Mouse (Mus musculus) hindbrain, embryonic 13.5 days (tissue): ENCODE measurements around the gene Foxp1. TPM values are rescaled to one million over a fixed set of nuclear protein-coding genes. Genes with fewer than 3 reads are reported as not detected.

Experiments
- ATAC-seq: fragments of 200-750 bp; cut with Nextera tagmentation; 2 replicates; pipeline ENCODE4 v1.8.0; 2017; ENCODE audit warnings: moderate TSS enrichment; ENCODE audit not compliant: low FRiP score
- H3K27ac ChIP-seq: fragments of 300-500 bp; sonication (generic); 2 replicates; pipeline ENCODE4 v1.5.1; 2015; ENCODE audit warnings: inconsistent platforms, mild to moderate bottlenecking, moderate library complexity
- H3K27me3 ChIP-seq: fragments of 300-500 bp; sonication (generic); 2 replicates; pipeline ENCODE4 v1.6.1; 2015; ENCODE audit warnings: mild to moderate bottlenecking, inconsistent platforms
- H3K36me3 ChIP-seq: fragments of 300-500 bp; sonication (generic); 2 replicates; pipeline ENCODE4 v1.6.1; 2015; ENCODE audit warnings: mild to moderate bottlenecking, inconsistent platforms
- H3K4me1 ChIP-seq: fragments of 300-500 bp; sonication (generic); replicated peaks from 2 replicates; pipeline ENCODE4 v1.6.1; 2015; ENCODE audit warnings: inconsistent platforms
- H3K4me2 ChIP-seq: fragments of 300-500 bp; sonication (generic); 2 replicates; pipeline ENCODE4 v1.6.1; 2015; ENCODE audit warnings: inconsistent platforms, mild to moderate bottlenecking, moderate library complexity
- H3K4me3 ChIP-seq: fragments of 300-500 bp; sonication (generic); 2 replicates; pipeline ENCODE4 v1.5.1; 2015; ENCODE audit warnings: mild to moderate bottlenecking, inconsistent platforms
- H3K9ac ChIP-seq: fragments of 300-500 bp; sonication (generic); 2 replicates; pipeline ENCODE4 v1.6.1; 2015; ENCODE audit warnings: mild to moderate bottlenecking, inconsistent platforms
- H3K9me3 ChIP-seq: fragments of 300-500 bp; sonication (generic); 2 replicates; pipeline ENCODE4 v1.6.1; 2016; ENCODE audit warnings: inconsistent platforms
- WGBS: fragments of 180-500 bp; shearing (Covaris S2); methylation state at CpG from one replicate; pipeline ENCODE4 v1.1.7; 2015; 5-methylcytosine and 5-hydroxymethylcytosine counted together
- polyA plus RNA-seq: library from polyadenylated mRNA; unstranded; fragments of >200 nt; fragmentation: Nextera tagmentation; extraction: Ambion mirVana; gene quantifications from 2 replicates; pipeline ENCODE4 v1.2.1, GENCODE M21; 2015

Gene Foxp1
- polyA plus RNA-seq, 1 experiment from 2014 or later: 64.7 TPM

DNA sequence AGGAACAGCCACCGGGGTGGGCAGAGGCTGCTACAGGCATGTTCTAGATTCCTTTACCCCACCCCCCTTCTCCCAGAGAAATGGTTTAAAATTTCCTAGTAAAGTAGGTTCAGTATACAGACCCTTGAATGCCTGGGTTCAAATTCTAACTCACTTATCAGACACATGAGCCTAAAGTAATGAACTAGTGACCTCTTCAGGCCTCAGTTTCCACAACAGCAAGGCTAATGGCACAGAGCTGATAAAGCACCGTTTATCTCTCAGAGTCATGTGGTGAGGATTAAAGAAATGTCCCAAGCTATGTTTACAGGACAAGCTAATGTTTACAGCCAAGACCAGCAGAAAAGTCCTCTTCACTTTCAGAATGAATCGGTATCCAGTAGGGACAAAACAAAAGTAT is 29.6 kb downstream of the Foxp1 start:
- no peak overlapping the region for H3K4me2 ChIP-seq
- H3K27me3 ChIP-seq: peaks cover 14% of the 10 kb centered on the region; the same call in 1 of the 2 replicates
- H3K4me1 ChIP-seq: no peaks in the 10 kb centered on the region
- 50% methylated on average over 3 of the region's 3 CpGs for WGBS
- no peak overlapping the region for H3K9ac ChIP-seq
- no peak for ATAC-seq
- H3K9me3 ChIP-seq: no peaks in the 10 kb centered on the region
- no peak overlapping the region for H3K4me3 ChIP-seq
- H3K27ac ChIP-seq: no peak overlapping the region
- H3K36me3 ChIP-seq: no peaks in the 10 kb centered on the region

DNA sequence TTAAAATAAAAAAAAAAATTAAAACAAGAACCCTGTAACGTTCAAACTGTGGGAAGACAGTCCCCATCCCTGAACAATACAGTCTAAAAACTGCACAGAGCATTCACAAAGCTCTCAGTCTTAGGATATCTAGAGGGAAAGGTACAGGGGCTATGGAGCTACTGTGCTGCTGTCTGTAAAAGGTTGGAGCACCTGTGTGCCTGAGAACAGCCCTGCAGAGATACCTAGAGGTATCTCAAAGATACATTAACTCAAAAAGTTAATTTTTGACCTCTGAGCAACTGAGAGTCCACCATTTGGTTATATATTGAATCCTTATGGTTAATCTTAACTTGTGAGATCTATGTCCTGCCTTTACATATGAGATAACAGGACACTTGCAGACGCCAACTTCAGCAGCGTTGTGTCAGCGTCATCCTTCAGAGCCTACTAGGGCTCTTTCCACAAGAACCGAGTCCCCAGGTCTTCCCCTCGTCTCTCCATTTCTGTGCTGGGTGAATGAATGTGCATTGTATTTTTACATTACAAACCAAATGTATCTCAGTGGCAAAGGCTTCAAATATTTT is 30.5 kb downstream of the Foxp1 start:
- Histone ChIP-seq H3K9ac (no peak overlapping the region), H3K36me3 (no peaks in the 10 kb centered on the region), H3K4me2 (no peak overlapping the region), H3K27ac (no peak overlapping the region), H3K27me3 (peaks cover 14% of the 10 kb centered on the region; the same call in 1 of the 2 replicates), H3K4me3 (no peak overlapping the region), H3K4me1 (no peaks in the 10 kb centered on the region), H3K9me3 (no peaks in the 10 kb centered on the region)
- no peak for ATAC-seq
- WGBS: 87% methylated on average over 6 of the region's 6 CpGs

DNA sequence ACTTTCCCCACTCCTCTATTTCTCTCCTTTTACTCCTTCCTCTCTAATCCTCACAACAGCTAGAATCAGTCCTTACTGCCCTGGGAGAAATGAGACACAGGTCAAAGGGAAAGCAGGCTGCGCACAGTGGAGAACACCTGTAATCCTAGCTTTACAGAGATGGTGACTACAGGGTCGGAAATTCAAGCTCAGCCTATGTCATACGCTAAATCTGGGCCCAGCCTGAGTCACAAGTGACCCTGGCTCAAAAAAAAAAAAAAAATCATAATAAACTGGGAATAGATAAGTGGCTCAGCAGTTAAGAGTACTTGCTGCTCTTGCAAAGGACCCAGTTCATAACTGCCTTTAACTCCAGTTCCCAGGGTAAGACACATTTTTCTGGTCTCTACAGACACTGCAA is 31.4 kb downstream of the Foxp1 start:
- Histone ChIP-seq H3K4me1 (peaks cover 2% of the 10 kb centered on the region), H3K36me3 (no peaks in the 10 kb centered on the region)

DNA sequence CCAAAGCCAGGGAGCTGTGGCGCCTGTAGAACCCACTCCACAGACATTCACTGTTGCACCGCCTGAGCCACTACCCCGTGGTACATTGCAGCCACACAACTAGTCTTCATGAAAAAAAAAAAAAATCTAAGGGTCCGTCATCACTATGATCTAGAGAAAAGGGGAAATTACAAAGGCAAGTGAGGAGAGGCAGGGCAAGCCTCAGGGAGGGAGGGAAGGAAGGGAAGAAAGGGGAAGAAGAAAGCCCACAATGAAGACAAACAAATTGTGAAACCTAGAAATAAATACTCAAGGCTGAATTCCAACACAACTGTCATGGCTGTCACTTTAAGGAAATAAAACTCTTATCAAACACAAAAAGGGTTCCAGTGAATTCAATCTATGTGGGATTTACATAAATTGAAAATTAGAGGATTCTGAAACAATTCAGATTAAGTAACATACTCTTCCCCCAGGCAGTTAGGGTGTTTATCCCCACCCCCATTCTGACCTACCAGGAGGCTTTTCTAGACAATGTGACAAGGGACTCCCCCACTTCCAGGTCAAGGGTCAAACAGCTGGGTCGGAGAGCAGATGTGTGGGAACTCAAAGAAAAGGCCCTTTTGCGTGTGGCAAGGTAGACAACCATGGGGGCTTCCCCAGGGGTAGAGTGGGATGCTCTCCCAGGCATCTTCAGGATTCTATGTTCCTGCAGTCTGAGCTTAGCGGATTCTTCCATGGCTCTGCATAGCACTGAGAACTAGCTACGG is 32.4 kb downstream of the Foxp1 start:
- Histone ChIP-seq H3K27me3 (peaks cover 14% of the 10 kb centered on the region; the same call in 1 of the 2 replicates), H3K4me2 (no peak overlapping the region), H3K9ac (no peak overlapping the region), H3K27ac (no peak overlapping the region), H3K4me3 (no peak overlapping the region), H3K4me1 (peaks cover 13% of the 10 kb centered on the region), H3K36me3 (no peaks in the 10 kb centered on the region), H3K9me3 (no peaks in the 10 kb centered on the region)
- WGBS: 71% methylated on average over 8 of the region's 8 CpGs
- ATAC-seq: no peak

More for the DNA sequence above, 31.4 kb downstream of the Foxp1 start:
- H3K9me3 ChIP-seq: no peaks in the 10 kb centered on the region
- no peak overlapping the region for H3K27ac ChIP-seq
- no peak for ATAC-seq
- no peak overlapping the region for H3K9ac ChIP-seq
- H3K4me3 ChIP-seq: no peak overlapping the region
- WGBS: 85% methylated on average over 3 of the region's 3 CpGs
- H3K4me2 ChIP-seq: no peak overlapping the region
- peaks cover 14% of the 10 kb centered on the region; the same call in 1 of the 2 replicates for H3K27me3 ChIP-seq

DNA sequence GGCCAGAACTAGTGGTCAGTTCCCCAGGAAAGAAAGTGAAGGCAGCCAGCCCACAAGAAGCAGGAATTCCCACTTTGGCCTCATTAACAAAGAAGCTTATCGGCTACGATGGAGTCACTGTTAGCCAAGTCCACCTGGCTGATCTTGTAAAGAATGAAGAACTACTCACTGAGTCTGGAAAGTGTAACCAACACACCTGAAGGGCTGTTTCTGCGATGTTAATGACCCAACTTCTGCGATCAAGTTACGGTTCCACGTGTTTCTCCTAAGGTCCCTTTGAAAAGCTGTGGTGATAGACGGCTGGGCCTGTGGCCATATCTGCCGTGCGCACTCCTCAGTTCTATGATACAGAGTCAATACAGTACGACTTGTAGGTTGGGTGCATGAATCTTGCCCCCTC is 33.1 kb downstream of the Foxp1 start:
- Histone ChIP-seq H3K4me1 (peaks cover 19% of the 10 kb centered on the region), H3K4me3 (no peak overlapping the region), H3K9ac (no peak overlapping the region), H3K36me3 (no peaks in the 10 kb centered on the region), H3K27ac (no peak overlapping the region), H3K27me3 (peaks cover 14% of the 10 kb centered on the region; the same call in 1 of the 2 replicates), H3K9me3 (no peaks in the 10 kb centered on the region), H3K4me2 (no peak overlapping the region)
- no peak for ATAC-seq
- WGBS: 88% methylated on average over 10 of the region's 10 CpGs

DNA sequence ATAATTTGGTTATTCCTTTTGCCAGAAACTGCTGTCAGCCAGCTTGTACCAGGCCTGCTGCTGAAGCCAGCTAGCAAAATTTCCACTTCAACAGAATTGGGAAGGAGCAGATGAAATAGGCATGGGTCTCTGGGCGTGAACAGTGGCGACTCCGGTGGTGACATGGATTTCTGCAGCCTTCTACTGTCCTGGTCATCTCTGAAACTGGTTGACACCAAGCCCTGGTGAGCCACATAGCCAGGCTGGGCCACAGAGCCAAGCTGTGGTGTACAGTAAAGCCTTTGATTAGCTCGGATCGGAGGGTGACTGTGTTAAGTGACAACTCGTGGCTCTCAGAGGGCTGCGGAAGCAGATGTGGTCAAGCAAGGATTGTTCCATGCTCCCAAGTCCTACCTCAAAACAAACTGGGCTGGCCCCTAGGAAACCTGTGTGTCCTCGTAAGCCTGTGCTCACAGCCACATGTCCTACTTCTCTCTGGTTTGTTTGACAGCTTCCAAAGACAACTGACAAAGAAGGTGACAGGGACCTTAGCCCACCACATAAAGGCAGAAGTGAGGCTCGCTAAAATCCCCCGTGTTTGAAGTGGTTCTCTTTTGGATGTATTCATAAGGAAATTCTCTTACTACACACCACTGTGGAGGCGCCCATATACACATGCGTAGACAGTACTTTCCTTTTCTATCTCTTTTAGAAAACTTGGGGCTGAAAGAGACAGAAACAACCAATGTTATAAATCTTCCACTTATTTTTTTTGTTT is 36.5 kb downstream of the Foxp1 start:
- no peak overlapping the region for H3K4me3 ChIP-seq
- WGBS: 64% methylated on average over 12 of the region's 12 CpGs
- 0 out of 2 replicates have a peak overlapping the region, but pooled peaks have one; percentile 13 for H3K4me2 ChIP-seq
- H3K9me3 ChIP-seq: no peaks in the 10 kb centered on the region
- peaks cover 14% of the 10 kb centered on the region; the same call in 1 of the 2 replicates for H3K27me3 ChIP-seq
- H3K36me3 ChIP-seq: no peaks in the 10 kb centered on the region
- peak overlapping the region; percentile 85 for H3K27ac ChIP-seq
- no peak overlapping the region for H3K9ac ChIP-seq
- ATAC-seq: no peak; the same call in 1 of the 2 replicates
- peaks cover 24% of the 10 kb centered on the region for H3K4me1 ChIP-seq

DNA sequence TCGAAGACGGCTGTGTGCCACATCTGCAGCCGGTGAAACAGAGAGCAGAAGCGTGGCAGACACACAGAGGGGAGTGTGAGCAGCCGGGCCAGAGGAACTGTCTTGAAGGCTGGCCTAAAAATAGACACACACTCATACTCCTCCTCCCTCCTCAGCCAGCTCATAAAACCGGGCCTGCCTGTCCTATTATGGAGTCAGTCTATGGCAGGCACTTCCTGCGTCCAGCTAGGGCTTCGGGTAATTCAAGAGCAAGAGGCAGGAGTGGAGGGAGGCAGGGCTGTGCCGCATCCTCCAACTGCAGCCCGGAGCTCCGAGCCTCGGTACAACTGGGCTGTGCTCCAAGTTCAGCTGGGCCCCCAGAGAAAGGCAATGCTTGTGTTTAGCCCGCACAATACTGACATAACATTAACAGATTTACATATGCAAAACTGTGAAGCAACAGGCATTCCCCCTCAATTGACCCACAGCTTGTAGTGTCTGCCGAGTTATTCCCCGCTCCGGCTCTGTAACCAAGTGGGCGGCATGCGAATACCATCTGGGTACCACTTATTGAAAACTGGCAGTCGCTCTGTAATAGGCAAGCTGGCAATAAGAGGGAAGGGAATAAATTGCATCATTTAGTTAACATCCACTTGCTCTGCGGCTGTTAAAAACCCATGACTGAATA is 37.2 kb downstream of the Foxp1 start:
- Histone ChIP-seq H3K9me3 (no peaks in the 10 kb centered on the region), H3K27ac (peak overlapping the region; percentile 85), H3K36me3 (no peaks in the 10 kb centered on the region), H3K4me1 (peaks cover 24% of the 10 kb centered on the region), H3K4me3 (peak overlapping the region; percentile 3; the same call in 1 of the 2 replicates), H3K9ac (peak overlapping the region; percentile 36; the same call in 1 of the 2 replicates), H3K27me3 (peaks cover 10% of the 10 kb centered on the region; the same call in 1 of the 2 replicates), H3K4me2 (peak overlapping the region; percentile 45)
- ATAC-seq: peak; percentile 92
- 17% methylated on average over 20 of the region's 20 CpGs for whole genome bisulfite sequencing

DNA sequence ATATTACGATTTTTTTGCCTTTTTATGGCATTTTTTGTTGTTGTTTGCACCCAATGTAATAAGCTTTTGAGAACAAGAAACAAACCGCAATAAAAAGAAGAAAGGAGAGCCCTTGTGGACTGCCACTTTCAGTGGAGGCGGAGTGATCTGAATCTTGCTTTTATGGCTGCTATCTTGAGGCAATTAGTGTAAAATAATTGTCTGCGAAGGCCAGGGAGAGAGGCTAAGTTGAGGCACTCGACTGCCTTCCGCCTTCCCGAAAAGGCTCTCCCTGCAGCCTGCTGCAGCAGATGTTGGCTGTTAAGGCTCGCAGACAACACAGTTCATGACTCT is 37.7 kb downstream of the Foxp1 start:
- Histone ChIP-seq H3K4me1 (peaks cover 24% of the 10 kb centered on the region), H3K9ac (peak overlapping the region; percentile 36; the same call in 1 of the 2 replicates), H3K27ac (peak overlapping the region; percentile 85), H3K4me2 (peak overlapping the region; percentile 45), H3K9me3 (no peaks in the 10 kb centered on the region), H3K27me3 (peaks cover 8% of the 10 kb centered on the region; the same call in 1 of the 2 replicates), H3K36me3 (no peaks in the 10 kb centered on the region), H3K4me3 (peak overlapping the region; percentile 3; the same call in 1 of the 2 replicates)
- no peak for ATAC-seq
- WGBS: 48% methylated on average over 8 of the region's 8 CpGs

DNA sequence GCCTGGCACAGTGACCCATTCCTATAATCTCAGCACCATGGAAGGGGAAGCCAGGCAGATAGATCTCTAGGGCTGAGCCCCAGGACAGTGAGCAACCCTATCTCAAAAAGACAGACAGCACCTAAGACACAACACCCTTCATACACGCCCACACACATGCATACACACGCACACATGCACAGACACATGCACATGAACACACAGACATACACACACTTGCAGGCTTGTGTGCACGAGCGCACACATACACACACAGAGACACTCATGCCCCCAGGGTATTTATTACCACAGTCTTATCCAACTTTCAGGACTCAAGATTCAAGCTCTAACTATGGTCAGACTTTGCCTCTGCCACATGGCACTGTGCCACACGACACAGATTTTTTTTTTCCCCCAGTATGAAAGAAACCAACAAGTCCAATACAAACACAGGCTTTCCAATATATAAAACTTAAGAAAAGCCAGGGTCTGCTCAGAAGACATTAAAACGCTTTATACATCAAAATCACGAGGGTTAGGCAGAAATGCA is 38.3 kb downstream of the Foxp1 start:
- Histone ChIP-seq H3K9ac (no peak overlapping the region), H3K27ac (no peak overlapping the region), H3K4me3 (no peak overlapping the region), H3K27me3 (peaks cover 4% of the 10 kb centered on the region; the same call in 1 of the 2 replicates), H3K36me3 (no peaks in the 10 kb centered on the region), H3K9me3 (no peaks in the 10 kb centered on the region), H3K4me1 (peaks cover 24% of the 10 kb centered on the region), H3K4me2 (no peak overlapping the region)
- WGBS: 85% methylated on average over 7 of the region's 7 CpGs
- no peak for ATAC-seq

DNA sequence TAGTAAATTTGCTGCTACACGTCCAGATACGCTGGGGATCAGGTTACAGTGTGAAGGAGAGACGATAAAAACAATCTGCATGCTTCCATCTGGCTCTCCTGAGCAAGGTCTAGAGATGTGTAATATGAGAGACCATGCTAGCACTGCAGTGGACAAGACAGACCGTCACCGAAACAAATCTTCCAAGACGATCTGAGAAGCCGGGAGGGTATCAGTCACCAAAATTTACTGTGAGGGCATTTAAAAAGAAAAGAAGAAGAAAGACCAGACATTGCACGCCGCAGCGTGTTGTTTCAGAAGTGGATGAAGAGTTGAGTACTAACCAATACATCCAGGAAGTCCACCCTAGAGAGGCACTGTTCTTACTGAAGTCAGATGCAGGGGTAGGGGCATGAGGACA is 39.0 kb downstream of the Foxp1 start:
- Histone ChIP-seq H3K4me2 (no peak overlapping the region), H3K9ac (no peak overlapping the region)
- 85% methylated on average over 10 of the region's 10 CpGs for WGBS

DNA sequence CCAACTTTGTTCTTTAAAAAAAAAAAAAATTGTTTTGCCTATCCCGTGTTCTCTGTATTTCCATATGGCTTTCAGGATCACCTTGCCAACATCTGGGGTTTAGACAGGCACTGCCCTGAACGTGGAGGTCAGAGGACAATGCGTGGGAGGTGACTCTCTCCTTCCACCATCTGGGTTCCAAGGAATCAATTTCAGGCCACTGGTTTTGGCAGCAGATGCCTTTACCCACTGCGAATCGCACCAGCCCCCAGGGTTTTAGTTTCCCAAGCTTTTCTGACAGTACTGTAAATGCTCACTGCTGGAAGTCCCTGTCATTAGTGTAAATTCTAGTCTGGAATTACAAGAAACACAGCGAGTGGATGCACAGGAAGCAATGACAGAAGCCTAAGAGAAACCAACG is 41.0 kb downstream of the Foxp1 start:
- 56% methylated on average over 7 of the region's 7 CpGs for WGBS
- no peak overlapping the region for H3K4me3 ChIP-seq
- H3K36me3 ChIP-seq: no peaks in the 10 kb centered on the region
- no peaks in the 10 kb centered on the region for H3K9me3 ChIP-seq
- H3K9ac ChIP-seq: no peak overlapping the region
- H3K4me1 ChIP-seq: peaks cover 24% of the 10 kb centered on the region
- ATAC-seq: no peak
- no peaks in the 10 kb centered on the region for H3K27me3 ChIP-seq
- no peak overlapping the region for H3K27ac ChIP-seq
- no peak overlapping the region for H3K4me2 ChIP-seq

More for the DNA sequence above, 39.0 kb downstream of the Foxp1 start:
- Histone ChIP-seq H3K27me3 (no peaks in the 10 kb centered on the region), H3K4me3 (no peak overlapping the region), H3K4me1 (peaks cover 24% of the 10 kb centered on the region), H3K9me3 (no peaks in the 10 kb centered on the region), H3K36me3 (no peaks in the 10 kb centered on the region), H3K27ac (no peak overlapping the region)
- no peak for ATAC-seq
